Mouse (Mus musculus): Measurements from ENCODE around the gene Klhl32.

DNA sequence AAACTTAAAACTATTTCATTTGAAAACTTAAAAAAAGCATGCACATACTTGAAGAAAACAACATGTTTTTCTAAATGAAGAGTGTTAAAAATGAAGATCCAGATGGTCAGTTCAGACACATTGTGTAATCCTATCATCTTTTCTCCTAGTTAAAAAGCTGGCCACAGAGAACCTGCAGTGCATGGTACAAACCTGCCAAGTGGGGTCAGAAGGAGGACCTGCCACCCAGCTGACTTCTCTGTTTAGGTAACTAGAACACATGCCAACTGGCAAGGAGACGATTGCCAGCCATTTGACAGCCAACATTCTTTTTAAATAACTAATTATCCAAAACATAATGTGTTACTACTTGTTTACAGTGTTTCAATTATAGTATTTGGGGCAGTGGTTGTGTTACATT lies 252.3 kb downstream of the Klhl32 start:
- TF ChIP-seq CTCF (IDR thresholded peaks at IDR 0.05; ENCODE audit: borderline replicate concordance, insufficient read depth, low read length) (no peak), POLR2A (IDR thresholded peaks at IDR 0.05; ENCODE audit: low read depth, low read length) (no peak)
